ENCODE assay signal across 24 mouse cellular contexts in genomic region chr8:127294061-127294460, GRCm38 (mm10).
"Had no signal": no experiment of that assay in that cellular context is flagged by ENCODE, and none has a peak within 500 bp of the region (broad histone marks: within the 10 kb centered on the region; RNA-seq: fewer than 3 reads in every experiment).

No protein-coding gene starts in this region.

- H3K36me3 ChIP-seq: kidney, embryonic 15.5 days; limb, embryonic 12.5 days; limb, embryonic 15.5 days; neural tube, embryonic 12.5 days; neural tube, embryonic 15.5 days had no signal

- H3K9ac ChIP-seq: kidney, embryonic 15.5 days; limb, embryonic 12.5 days; limb, embryonic 15.5 days; liver, embryonic 14.5 days; liver, postnatal 0 days; lung, embryonic 14.5 days; neural tube, embryonic 12.5 days; neural tube, embryonic 15.5 days had no signal

- H3K27me3 ChIP-seq: kidney, embryonic 15.5 days; limb, embryonic 12.5 days; limb, embryonic 15.5 days; neural tube, embryonic 12.5 days; neural tube, embryonic 15.5 days had no signal

- DNase-seq: kidney, adult 8-10 months; kidney, postnatal 10 days; kidney, postnatal 36 days; layer of hippocampus, adult 9-11 months; left cerebral cortex, postnatal 4 days; liver, postnatal 0 days; lung, embryonic 14.5 days; right cerebral cortex, adult 18-20 months; right cerebral cortex, postnatal 14 days; right cerebral cortex, postnatal 4 days; thymus, adult 2 months; thymus, postnatal 14 days; thymus, postnatal 4 days had no signal

- ATAC-seq: liver, postnatal 0 days; lung, postnatal 0 days had no signal

- H3K4me1 ChIP-seq: limb, embryonic 12.5 days; limb, embryonic 15.5 days had no signal

- H3K9me3 ChIP-seq: kidney, embryonic 15.5 days; limb, embryonic 12.5 days; limb, embryonic 15.5 days; neural tube, embryonic 12.5 days; neural tube, embryonic 15.5 days had no signal

- H3K4me3 ChIP-seq: kidney, embryonic 15.5 days; left cerebral cortex, adult 2 months; limb, embryonic 12.5 days; limb, embryonic 15.5 days; neural tube, embryonic 12.5 days; neural tube, embryonic 15.5 days had no signal

- H3K4me2 ChIP-seq: kidney, embryonic 15.5 days; limb, embryonic 12.5 days; limb, embryonic 15.5 days; liver, embryonic 11.5 days; lung, embryonic 14.5 days; neural tube, embryonic 12.5 days; neural tube, embryonic 15.5 days had no signal

- H3K27ac ChIP-seq: kidney, embryonic 15.5 days; left cerebral cortex, adult 2 months; limb, embryonic 12.5 days; limb, embryonic 15.5 days; liver, embryonic 14.5 days; macrophage; neural tube, embryonic 12.5 days; neural tube, embryonic 15.5 days; stomach, postnatal 0 days had no signal
